Mouse (Mus musculus): Measurements from ENCODE around the gene Dnm1.

GRCm38 (mm10) chr2:32307941-32308760, 45.0 kb downstream of the Dnm1 start:
- TF ChIP-seq CTCF (IDR thresholded peaks at IDR 0.05; ENCODE audit: borderline replicate concordance, insufficient read depth, low read depth, low read length) (peak; percentile 78), POLR2A (IDR thresholded peaks at IDR 0.05; ENCODE audit: borderline replicate concordance, insufficient read depth, low read length) (no peak)

Measured in cerebellum, adult 2 months (tissue).